In the genomic region with DNA sequence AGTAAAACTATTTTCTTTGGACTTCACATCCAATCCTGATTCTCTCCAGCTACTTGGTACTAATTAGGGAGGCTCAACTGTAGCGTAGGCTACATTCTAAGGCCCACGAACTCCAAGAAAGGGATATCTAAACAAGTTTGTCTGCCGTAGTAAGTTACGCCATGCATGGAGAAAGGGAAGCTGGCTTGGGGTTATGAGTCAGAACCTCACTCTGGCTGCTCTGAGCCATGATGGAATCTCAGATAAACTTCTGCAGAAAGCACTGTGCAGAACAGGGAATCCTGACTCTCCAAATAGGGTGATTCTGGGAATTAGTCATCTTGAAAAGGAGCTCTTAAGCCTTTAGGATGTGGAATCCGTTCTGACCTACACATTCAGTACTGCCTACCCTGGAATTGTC, we compare ENCODE assay signal across 27 mouse cellular contexts.
DNase-seq lines count a peak whose midpoint lies in the region; ATAC-seq and TF ChIP-seq lines count a peak whose summit lies in the region.
"Had no signal": no experiment of that assay in that cellular context is flagged by ENCODE, and none has a peak within 500 bp of the region (broad histone marks: within the 10 kb centered on the region; RNA-seq: fewer than 3 reads in every experiment).

No protein-coding gene starts in this region.

- no peaks in the 10 kb centered on the region for H3K9me3 ChIP-seq in stomach, postnatal 0 days (ENCODE audit: control insufficient read depth, low read length)
- H3K9me3 ChIP-seq: G1E; heart, embryonic 13.5 days; liver, embryonic 12.5 days; neural tube, embryonic 13.5 days; stomach, embryonic 15.5 days had no signal

- peaks cover 7% of the 10 kb centered on the region for H3K36me3 ChIP-seq in C2C12 (ENCODE audit: control insufficient read depth, insufficient read depth)
- peaks cover 6% of the 10 kb centered on the region; the same call in 1 of the 2 replicates for H3K36me3 ChIP-seq in stomach, postnatal 0 days (ENCODE audit: control insufficient read depth, insufficient read depth, low read length)
- H3K36me3 ChIP-seq: G1E; liver, embryonic 12.5 days; neural tube, embryonic 13.5 days had no signal

- ATAC-seq in stomach, postnatal 0 days (ENCODE audit: low FRiP score, low TSS enrichment): 0 out of 2 replicates have a peak, but pooled peaks have one; percentile 21
- ATAC-seq: activated CD4-positive, CD25-positive, alpha-beta regulatory T cell, adult 4 months; forebrain, embryonic 16.5 days; hindbrain, embryonic 16.5 days; liver, embryonic 12.5 days; liver, postnatal 0 days had no signal

- 60% methylated on average over 5 of the region's 5 CpGs for WGBS in stomach, postnatal 0 days

- no peak overlapping the region for H3ac ChIP-seq in C2C12 (ENCODE audit: control insufficient read depth, insufficient read length, low read depth)

- DNase-seq in gastrocnemius, adult 2 months: no peak
- DNase-seq in gastrocnemius, postnatal 25 days: no peak
- no peak for DNase-seq in stomach, postnatal 0 days (ENCODE audit: low spot score)
- DNase-seq in layer of hippocampus, postnatal 14 days (ENCODE audit: low spot score in 2 of 2): no peak
- DNase-seq in thymus, adult 18-20 months: no peak
- DNase-seq: adrenal gland, adult 8-10 months; cerebellum, adult 18-20 months; cerebellum, postnatal 14 days; heart, postnatal 10 days; kidney, adult 2 months; kidney, postnatal 4 days; layer of hippocampus, postnatal 36 days; left cerebral cortex, postnatal 4 days; liver, postnatal 0 days; lung, postnatal 36 days; thymus, postnatal 25 days had no signal

- no peak overlapping the region for H3K9ac ChIP-seq in stomach, postnatal 0 days (ENCODE audit: low read length)
- H3K9ac ChIP-seq: heart, embryonic 13.5 days; liver, embryonic 12.5 days; liver, postnatal 0 days; neural tube, embryonic 13.5 days; stomach, embryonic 15.5 days had no signal

- no peaks in the 10 kb centered on the region for H3K27me3 ChIP-seq in C2C12 (ENCODE audit: control insufficient read depth, insufficient read depth, insufficient read length)
- H3K27me3 ChIP-seq in stomach, postnatal 0 days (ENCODE audit: control insufficient read depth, insufficient read depth, low read length): no peaks in the 10 kb centered on the region
- H3K27me3 ChIP-seq: heart, embryonic 13.5 days; liver, embryonic 12.5 days; neural tube, embryonic 13.5 days; stomach, embryonic 15.5 days had no signal

- peaks cover 31% of the 10 kb centered on the region for H3K4me1 ChIP-seq in bone marrow macrophage, adult 2 months (ENCODE audit: control insufficient read depth, insufficient read depth, low read length)
- no peaks in the 10 kb centered on the region for H3K4me1 ChIP-seq in stomach, postnatal 0 days (replicated peaks; ENCODE audit: control insufficient read depth, insufficient read depth)
- H3K4me1 ChIP-seq: liver, embryonic 12.5 days; neural tube, embryonic 13.5 days; stomach, embryonic 15.5 days had no signal

- no peak for TF ChIP-seq CTCF in gastrocnemius, adult 2 months (IDR thresholded peaks at IDR 0.05)
- no peak for TF ChIP-seq CTCF in C2C12 (IDR thresholded peaks at IDR 0.05; ENCODE audit: control insufficient read depth, insufficient read depth, insufficient read length)
- TF ChIP-seq CTCF in bone marrow macrophage, adult 2 months (IDR thresholded peaks at IDR 0.05; ENCODE audit: low read depth, low read length): no peak
- TF ChIP-seq CTCF in stomach, postnatal 0 days (IDR thresholded peaks at IDR 0.05; ENCODE audit: low read depth): no peak

- no peak for TF ChIP-seq EP300 in stomach, postnatal 0 days (optimal IDR thresholded peaks at IDR 0.05)

- TF ChIP-seq POLR2A in bone marrow macrophage, adult 2 months (IDR thresholded peaks at IDR 0.05; ENCODE audit: borderline replicate concordance, low read depth, low read length): no peak

- H3K79me2 ChIP-seq in C2C12 (ENCODE audit: control insufficient read depth, insufficient read depth): no peaks in the 10 kb centered on the region

- H3K27ac ChIP-seq in gastrocnemius, adult 2 months: peak overlapping the region; percentile 82; the same call in 1 of the 2 replicates
- peak overlapping the region; percentile 5; the same call in 1 of the 2 replicates for H3K27ac ChIP-seq in bone marrow macrophage, adult 2 months (ENCODE audit: insufficient read depth, low read depth, low read length)
- H3K27ac ChIP-seq in stomach, postnatal 0 days (replicated peaks): no peak overlapping the region
- H3K27ac ChIP-seq: heart, embryonic 13.5 days; liver, embryonic 12.5 days; neural tube, embryonic 13.5 days; stomach, embryonic 15.5 days had no signal

- no peak overlapping the region for H3K4me3 ChIP-seq in gastrocnemius, adult 2 months
- H3K4me3 ChIP-seq in C2C12 (ENCODE audit: insufficient read depth, poor library complexity, severe bottlenecking): no peak overlapping the region
- H3K4me3 ChIP-seq in bone marrow macrophage, adult 2 months (ENCODE audit: insufficient read depth, low read length): no peak overlapping the region
- no peak overlapping the region for H3K4me3 ChIP-seq in stomach, postnatal 0 days (ENCODE audit: low read depth, low read length)
- H3K4me3 ChIP-seq: heart, embryonic 13.5 days; liver, embryonic 12.5 days; neural tube, embryonic 13.5 days; stomach, embryonic 15.5 days had no signal

- intact Hi-C loops in gastrocnemius, adult 2 months (cut with DNase I): no loop called here

- no peaks in the 10 kb centered on the region for H3K79me3 ChIP-seq in C2C12 (ENCODE audit: low read depth)

- no peak overlapping the region for H3K4me2 ChIP-seq in stomach, postnatal 0 days (replicated peaks; ENCODE audit: low read depth)
- H3K4me2 ChIP-seq: heart, embryonic 13.5 days; liver, embryonic 12.5 days; midbrain, embryonic 11.5 days; neural tube, embryonic 13.5 days; stomach, embryonic 15.5 days had no signal

TF ChIP-seq in C2C12, 6 proteins besides CTCF, POLR2A, EP300 and RAD21:
- TF ChIP-seq FOSL1 (IDR thresholded peaks at IDR 0.05; ENCODE audit: insufficient read depth, low read length, poor library complexity, severe bottlenecking) (no peak), USF1 (IDR thresholded peaks at IDR 0.05; ENCODE audit: low read depth) (no peak), MYOD1 (IDR thresholded peaks at IDR 0.05; ENCODE audit: control insufficient read depth, insufficient read length, low read depth) (no peak), MAX (IDR thresholded peaks at IDR 0.05) (peak; percentile 19), CEBPB (IDR thresholded peaks at IDR 0.05; ENCODE audit: low read depth) (peak; percentile 51), MYOG (IDR thresholded peaks at IDR 0.05; ENCODE audit: control insufficient read depth, extremely low read depth, insufficient read length) (no peak)
